Mouse (Mus musculus) B cell, adult 2 months (primary cell): Measurements from ENCODE around the gene Pqlc2.

Experiments
- DNase-seq, 2 experiments: peaks; one replicate each; pipeline ENCODE4 v3.0.0; 2022

The Pqlc2 gene

GRCm38 (mm10) chr4:139259302-139259871 is 51.1 kb downstream of the Pqlc2 start:
- DNase-seq = no peak

DNA sequence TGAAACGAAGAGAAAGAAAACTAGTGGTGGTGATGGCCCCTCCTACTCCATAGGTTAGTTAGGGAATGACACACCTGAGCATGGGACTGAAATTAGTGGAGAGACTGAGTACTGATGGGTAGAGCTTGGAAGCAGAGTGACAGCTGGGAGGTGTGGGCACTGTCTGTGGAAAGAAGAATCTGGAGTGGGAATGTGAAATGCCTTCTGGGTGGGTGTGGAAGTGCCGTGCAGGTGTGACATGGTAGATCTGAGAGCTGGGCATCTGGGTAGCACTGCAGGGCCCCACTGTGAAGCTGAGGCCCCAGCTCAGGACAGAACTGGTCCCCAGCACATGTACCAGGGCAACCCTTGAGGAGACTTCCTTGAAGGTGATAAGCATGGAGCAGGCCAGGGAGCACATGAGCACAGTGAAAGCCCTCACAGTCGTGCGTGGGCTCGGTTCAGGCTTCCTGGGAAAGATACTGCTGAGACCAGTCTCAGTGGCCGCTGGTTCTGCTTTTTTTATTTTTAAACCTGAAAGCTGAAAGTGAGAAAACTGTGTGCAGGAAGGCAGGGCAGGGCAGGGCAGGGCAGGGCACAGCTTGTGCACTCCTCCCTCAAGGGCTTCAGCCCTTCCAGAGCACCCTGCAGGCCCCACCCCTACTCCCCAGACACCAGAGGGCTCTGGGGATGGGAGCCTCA is 51.7 kb downstream of the Pqlc2 start:
- peak; percentile 47 to 48 for DNase-seq

GRCm38 (mm10) chr4:139256708-139257107 is 53.8 kb downstream of the Pqlc2 start:
- DNase-seq = no peak

GRCm38 (mm10) chr4:139256146-139256545 is 54.4 kb downstream of the Pqlc2 start:
- no peak for DNase-seq

GRCm38 (mm10) chr4:139253206-139253605 is 57.3 kb downstream of the Pqlc2 start:
- no peak for DNase-seq

DNA sequence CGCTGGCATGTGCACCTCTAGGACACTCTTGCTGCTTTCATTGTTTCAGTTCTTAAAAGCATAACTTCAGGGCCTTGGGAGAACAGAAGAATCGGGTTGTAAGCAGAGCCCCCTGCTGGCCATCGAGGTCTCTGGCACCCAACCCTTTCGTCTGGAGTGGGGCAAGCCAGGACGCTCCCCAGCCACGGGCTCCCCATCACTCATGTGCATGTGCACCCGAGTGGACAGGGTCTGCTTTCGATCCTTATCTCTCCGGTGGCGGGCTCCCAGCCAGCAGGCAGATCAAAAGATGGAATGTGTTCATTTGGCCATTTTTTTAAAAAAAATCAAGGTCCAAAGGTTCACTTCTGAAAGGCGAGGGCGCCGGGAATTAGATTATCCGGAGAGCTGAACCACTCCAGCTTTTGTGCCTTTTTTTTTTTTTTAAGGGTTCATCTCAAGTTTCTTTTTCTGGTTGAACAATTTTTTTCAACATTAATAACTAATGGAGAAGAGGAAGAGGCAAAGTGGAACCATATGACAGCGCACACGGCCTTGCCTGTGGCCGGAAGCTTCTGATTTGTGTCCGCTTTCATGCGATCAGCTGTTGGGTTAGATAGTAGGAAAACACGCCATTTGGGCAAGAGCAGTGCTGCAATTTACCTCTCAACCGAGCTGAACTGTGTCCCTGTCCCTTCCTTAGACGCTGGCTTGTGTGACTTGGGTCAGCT is 58.3 kb downstream of the Pqlc2 start:
- peak; percentile 82 to 85 for DNase-seq

DNA sequence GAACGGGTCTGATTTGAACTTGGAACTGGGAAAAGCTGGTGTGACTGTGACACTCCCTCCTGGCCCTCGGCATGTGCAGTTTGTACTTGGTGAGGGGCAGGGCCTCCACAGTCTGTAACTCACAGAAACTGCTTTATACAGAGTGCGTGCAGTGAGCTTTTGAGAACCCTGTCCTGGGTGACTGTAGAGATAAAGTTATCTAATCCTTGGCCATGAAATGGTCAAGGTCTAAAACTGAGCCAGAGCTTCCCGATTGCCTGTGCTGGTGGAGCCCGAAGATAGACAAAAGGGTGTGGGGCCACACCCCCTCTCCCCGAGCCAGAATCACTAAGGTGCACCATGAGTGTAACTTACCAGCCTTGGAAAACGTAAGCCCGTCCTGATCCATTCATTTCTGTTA is 59.6 kb downstream of the Pqlc2 start:
- no peak for DNase-seq

DNA sequence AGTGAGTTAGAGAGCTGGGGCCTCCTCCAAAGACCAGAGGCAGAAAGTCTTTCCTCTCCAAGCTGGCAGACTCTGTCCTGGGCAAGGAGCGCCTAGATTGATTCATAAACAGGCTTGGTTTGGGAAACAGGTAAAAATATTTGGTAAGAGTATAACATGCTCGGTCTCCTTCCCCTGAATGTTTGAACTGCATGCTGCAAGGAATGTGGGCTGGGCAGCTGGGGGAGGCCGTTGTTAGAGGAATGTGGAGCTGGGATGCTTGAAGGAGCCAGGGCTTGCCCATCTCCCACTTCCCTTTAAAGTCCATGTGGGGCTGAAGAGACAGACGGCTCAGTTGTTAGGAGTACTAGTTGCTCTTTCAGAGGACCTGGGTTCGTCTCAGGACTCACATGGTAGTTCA is 60.5 kb downstream of the Pqlc2 start:
- no peak for DNase-seq

- no peak for DNase-seq
These were observed 61.8 kb downstream of the Pqlc2 start for GRCm38 (mm10) chr4:139248736-139249135.

GRCm38 (mm10) chr4:139247966-139248365 is 62.5 kb downstream of the Pqlc2 start:
- DNase-seq = no peak

GRCm38 (mm10) chr4:139246130-139246877 is 64.2 kb downstream of the Pqlc2 start:
- DNase-seq = no peak

- DNase-seq = no peak
These were observed 65.0 kb downstream of the Pqlc2 start for GRCm38 (mm10) chr4:139245534-139245933.

DNA sequence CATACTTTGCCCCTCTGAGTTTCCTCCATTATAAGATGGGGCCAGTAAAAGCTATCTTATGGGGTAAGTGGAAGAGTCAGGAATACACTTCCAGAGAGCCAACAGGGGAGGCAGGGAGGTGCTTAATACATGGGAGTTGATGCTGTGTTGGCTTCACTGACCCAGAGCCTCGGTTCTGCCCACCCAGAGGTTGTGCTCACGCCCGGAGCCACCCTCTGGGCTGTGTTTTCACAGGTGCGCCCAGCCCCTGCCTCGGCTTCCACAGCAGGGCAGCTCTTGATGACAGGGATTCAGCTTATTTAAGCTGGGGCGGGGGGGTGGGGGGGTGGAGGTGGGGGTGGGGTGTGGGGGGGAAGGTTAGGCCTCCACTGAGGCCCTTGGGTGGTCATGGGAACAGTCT is 65.7 kb downstream of the Pqlc2 start:
- DNase-seq = no peak

- DNase-seq = no peak
These were observed 66.3 kb downstream of the Pqlc2 start for GRCm38 (mm10) chr4:139244176-139244575.
